Mouse (Mus musculus): ENCODE data around the gene Slc10a1.
"Not testable (repeated sequence)": the region's sequence is repeated elsewhere in the genome, so short reads cannot be mapped to it uniquely, and the experiment has no call there.

Gene Slc10a1

GRCm38 (mm10) chr12:80966059-80966838 is 2.3 kb downstream of the Slc10a1 start:
- no peak for DNase-seq (ENCODE audit: low read depth)

- no peak for DNase-seq (ENCODE audit: low read depth)
Measured at GRCm38 (mm10) chr12:80962566-80962965, 5.9 kb downstream of the Slc10a1 start.

GRCm38 (mm10) chr12:80957961-80958360 is 10.5 kb downstream of the Slc10a1 start:
- DNase-seq (ENCODE audit: low read depth) = no peak

- DNase-seq (ENCODE audit: low read depth) = no peak
Measured at GRCm38 (mm10) chr12:80956039-80956438, 12.5 kb downstream of the Slc10a1 start.

DNA sequence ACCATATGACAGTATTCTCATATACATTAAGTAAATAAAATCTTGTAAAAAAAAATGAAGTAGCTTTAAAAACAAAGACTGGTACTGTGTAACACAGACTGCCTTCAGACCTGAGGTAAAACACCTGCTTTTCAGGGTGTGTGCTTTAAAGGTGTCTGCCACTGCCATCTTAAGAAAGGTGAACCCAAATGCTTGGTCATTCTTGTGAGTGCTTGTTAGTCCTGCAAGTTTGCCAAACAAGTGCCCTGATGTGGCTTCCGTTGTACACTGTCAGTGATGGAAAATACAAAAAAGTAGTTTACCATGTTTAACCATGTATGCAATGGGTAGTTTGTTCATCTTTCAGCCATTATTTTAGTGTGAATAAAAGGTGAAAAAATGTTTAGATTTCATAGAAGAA is 16.0 kb downstream of the Slc10a1 start:
- DNase-seq (ENCODE audit: low read depth) = no peak

- DNase-seq (ENCODE audit: low read depth) = no peak
Measured at GRCm38 (mm10) chr12:80951640-80952219, 16.8 kb downstream of the Slc10a1 start.

DNA sequence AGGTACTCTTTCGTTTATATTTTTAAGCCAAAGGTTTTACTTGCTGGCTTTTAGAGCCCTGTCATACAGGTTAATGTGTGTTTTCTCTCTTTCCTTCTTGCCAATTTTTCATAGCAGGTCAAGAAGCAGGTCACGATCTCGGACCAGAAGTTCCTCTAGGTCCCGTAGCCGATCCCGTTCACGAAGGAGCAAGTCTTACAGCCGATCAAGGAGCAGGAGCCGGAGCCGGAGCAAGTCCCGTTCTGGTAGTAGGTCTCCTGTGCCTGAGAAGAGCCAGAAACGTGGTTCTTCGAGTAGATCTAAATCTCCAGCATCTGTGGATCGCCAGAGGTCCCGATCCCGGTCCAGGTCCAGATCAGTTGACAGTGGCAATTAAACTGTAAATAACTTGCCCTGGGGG is 18.9 kb downstream of the Slc10a1 start:
- DNase-seq (ENCODE audit: low read depth) = not testable (repeated sequence)

DNA sequence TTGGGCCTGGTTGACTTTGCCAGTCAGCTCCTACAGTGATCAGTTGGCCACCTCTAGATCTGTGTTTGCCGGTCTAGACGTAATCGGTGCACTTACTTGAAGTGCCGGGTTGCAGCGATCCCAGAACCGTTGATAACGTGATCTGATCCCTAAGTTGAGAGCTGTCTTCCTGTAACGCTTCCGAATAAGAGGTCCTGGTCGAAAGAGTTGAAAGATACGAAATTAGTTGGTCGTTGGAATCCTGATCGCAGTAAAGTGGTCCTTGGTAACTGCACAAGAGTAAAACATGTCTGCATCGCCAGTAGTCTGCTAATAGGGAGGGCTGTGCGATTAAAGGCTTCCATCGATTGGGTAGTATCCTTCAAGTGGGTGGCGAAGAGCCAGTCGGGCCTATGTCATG is 20.3 kb downstream of the Slc10a1 start:
- no peak for DNase-seq (ENCODE audit: low read depth)

GRCm38 (mm10) chr12:80945996-80946355 is 22.5 kb downstream of the Slc10a1 start:
- peak; percentile 88 for DNase-seq (ENCODE audit: low read depth)

GRCm38 (mm10) chr12:80945334-80945995 is 23.0 kb downstream of the Slc10a1 start, which contains the start of gene Srsf5:
Gene Srsf5 (plus strand): TSS chr12:80945504.
- peak; percentile 95 for DNase-seq (ENCODE audit: low read depth)

- DNase-seq (ENCODE audit: low read depth) = not testable (repeated sequence)
Measured at GRCm38 (mm10) chr12:80944963-80945333, 23.6 kb downstream of the Slc10a1 start.

- DNase-seq (ENCODE audit: low read depth) = no peak
Measured at GRCm38 (mm10) chr12:80944204-80944603, 24.3 kb downstream of the Slc10a1 start.

DNA sequence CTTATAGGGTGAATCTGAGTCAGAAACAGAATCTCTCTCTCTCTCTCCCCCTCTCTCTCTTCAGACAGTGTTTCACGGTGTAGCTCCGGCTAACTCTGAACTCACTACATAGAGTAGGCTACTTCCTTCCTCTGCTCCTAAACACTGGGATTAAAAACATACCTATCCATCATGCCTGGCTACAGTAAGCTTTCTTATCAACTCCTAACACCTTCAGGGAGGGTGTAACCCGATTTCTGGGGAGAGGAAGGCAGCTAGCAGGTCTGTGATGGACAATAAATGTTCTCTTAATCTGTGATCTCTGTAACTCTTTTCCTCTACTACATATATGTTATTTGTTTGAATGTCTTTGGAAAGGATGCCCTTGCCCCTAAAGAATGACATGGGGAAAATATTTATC is 25.1 kb downstream of the Slc10a1 start:
- DNase-seq (ENCODE audit: low read depth) = peak; percentile 66

GRCm38 (mm10) chr12:80941886-80942285 is 26.6 kb downstream of the Slc10a1 start:
- DNase-seq (ENCODE audit: low read depth) = no peak

GRCm38 (mm10) chr12:80939165-80939564 is 29.3 kb downstream of the Slc10a1 start:
- DNase-seq (ENCODE audit: low read depth) = no peak

DNA sequence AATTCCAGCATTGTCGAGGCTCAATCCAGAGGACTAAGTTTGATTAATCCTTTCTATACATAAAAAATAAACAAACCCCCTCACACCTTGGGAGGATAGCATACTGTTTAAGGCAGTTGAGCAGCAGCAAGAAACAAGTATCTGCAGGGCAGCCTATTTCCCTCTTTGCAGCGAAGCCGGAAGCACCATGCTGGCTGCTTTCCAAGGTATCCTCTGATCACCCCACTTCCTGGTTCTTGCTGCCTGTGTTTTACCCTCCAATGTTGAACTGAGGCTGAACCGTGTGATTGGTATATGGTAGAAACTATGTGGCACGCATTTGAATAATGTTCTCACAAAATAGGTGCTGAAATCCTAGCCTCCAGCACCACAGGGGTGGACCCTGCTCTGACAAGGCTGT is 29.9 kb downstream of the Slc10a1 start:
- no peak for DNase-seq (ENCODE audit: low read depth)

GRCm38 (mm10) chr12:80937331-80938029 is 31.0 kb downstream of the Slc10a1 start:
- DNase-seq (ENCODE audit: low read depth) = no peak

DNA sequence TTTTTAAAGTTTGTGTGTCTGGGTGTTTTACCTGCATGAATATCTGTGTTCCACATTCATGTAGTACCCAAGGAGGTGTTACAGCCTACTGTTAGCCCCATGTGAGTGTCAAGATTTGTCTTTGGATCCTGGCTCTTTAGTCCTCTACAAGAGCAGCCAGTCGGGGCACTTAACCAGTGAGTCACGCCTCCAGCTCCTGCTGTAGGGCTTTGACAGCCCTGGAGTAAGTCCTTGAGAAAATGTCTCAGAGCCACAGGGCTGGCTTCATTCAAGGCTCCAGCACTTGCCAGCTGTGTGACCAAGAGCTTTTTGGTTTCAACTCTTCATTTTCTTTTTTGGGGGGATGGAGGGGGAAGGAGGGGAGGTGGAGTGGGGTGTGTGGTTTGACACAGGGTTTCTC is 31.8 kb downstream of the Slc10a1 start:
- DNase-seq (ENCODE audit: low read depth) = no peak

DNA sequence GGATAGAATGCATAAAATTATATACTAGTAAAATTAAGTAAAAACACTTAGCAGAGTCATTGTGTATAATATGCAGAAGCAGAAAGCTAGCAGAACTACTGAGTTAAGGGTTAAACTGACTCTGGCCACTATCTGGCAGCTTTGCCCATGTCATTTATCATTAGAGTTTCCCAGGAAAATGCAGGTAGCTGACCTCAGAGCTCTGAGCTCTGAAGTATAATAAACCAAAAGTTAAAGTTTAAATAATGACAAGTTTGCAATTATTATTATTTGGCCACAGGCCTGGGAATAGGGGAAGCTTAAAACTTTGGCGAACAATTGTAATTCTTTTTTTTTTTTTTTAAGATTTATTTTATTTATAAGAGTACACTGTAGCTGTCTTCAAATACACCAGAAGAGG is 35.6 kb downstream of the Slc10a1 start:
- DNase-seq (ENCODE audit: low read depth) = no peak

- DNase-seq (ENCODE audit: low read depth) = no peak
Measured at GRCm38 (mm10) chr12:80931402-80932140, 36.9 kb downstream of the Slc10a1 start.

DNA sequence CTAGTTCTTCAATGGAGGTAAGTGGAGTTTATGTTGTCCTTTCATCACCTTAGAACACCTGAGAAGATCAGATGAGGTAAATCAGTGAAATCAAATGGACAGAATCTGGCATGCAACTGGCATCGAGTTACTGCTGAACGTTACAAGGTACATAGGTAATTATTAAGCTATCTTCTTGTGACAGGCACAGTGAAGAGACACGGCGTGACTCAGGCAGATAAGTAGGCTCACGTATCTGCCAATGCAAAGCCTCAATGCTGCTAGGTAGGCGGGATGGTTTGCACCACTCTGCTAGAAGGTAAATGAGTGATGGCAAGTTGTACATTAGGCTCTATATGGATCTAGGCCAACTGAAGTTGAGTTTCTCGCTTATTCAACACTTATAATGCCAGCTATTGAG is 38.4 kb downstream of the Slc10a1 start:
- DNase-seq (ENCODE audit: low read depth) = no peak

DNA sequence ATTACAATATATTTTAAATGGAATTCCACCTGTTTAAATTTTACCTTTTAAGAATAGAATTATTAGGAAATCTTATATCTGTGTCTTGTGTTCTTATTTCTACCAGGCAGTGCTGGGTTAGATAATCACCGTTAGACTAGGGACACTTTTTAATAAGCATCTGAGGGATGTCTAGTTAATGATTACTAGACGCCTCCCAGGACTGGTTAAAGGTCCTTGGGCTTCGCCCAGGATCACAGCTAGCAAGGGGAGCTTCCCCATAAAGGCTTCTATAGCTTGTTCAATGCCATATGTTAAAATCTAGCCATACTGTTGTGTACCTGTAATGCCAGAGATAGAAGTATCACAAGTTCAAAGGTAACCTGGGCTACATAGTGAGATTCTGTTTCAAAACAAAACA is 39.6 kb downstream of the Slc10a1 start:
- DNase-seq (ENCODE audit: low read depth) = no peak
